Mouse (Mus musculus) adrenal gland, postnatal 0 days (tissue): Measurements from ENCODE around the gene Blcap. TPM values are rescaled to one million over a fixed set of nuclear protein-coding genes. Genes with fewer than 3 reads are reported as not detected.

Experiments used
- microRNA-seq: library from miRNA; unstranded; fragments of <30 nt; microRNA quantifications from one replicate; pipeline ENCODE4, GENCODE M21; 2016; ENCODE audit warnings: borderline replicate concordance; ENCODE audit not compliant: insufficient number of aligned reads
- polyA plus RNA-seq: library from polyadenylated mRNA; unstranded; fragments of >200 nt; fragmentation: Nextera tagmentation; extraction: Ambion mirVana; gene quantifications from 2 replicates; pipeline ENCODE4 v1.2.1, GENCODE M21; 2015

Gene Blcap
- 35.3 and 38.3 TPM in 2 replicates for polyA plus RNA-seq

GRCm38 (mm10) chr2:157571224-157571832 is at the start of gene Blcap:
Blcap (minus strand) TSS chr2:157571274.

DNA sequence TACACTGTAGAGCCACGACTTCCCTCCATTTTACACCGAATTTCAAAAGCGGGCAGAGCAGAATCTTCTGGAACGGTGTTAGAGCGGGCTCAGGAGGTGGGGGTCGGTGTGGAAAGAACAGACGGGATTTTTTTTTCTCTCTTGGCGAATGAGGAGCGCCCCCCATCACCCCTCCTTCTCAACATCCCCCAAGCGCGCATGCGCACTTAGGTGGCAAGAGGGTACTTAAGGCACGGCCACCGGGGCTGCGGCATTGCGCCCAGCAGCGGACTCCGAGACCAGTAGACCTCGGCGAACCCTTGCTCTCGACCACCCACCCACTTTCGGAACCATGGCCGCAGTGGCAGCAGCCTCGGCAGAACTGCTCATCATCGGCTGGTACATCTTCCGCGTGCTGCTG is 11.2 kb downstream of the Blcap start, which contains the start of gene Nnat:
Nnat (plus strand) TSS at position 221 of the 400 bp plus-strand sequence.

Small RNA genes lying within 50 kb of the gene (microRNA-seq; reads per million reads assigned to microRNA genes)
- not detected for gene Gm23134

Other genes starting within 250 kb of the Blcap start
- gene Ghrh, start 223.8 kb downstream of the Blcap start, polyA plus RNA-seq = 0.38 and 0.48 TPM in 2 replicates
- gene Manbal, start 203.7 kb downstream of the Blcap start, polyA plus RNA-seq = 71.5 and 76.1 TPM in 2 replicates
- 10.2 and 11.0 TPM in 2 replicates for gene Src, start 152.8 kb downstream of the Blcap start, polyA plus RNA-seq
- gene Nnat, start 11.2 kb downstream of the Blcap start, polyA plus RNA-seq = 607 and 812 TPM in 2 replicates
- 30.9 and 33.5 TPM in 2 replicates for gene Ctnnbl1, start 166.1 kb upstream of the Blcap start, polyA plus RNA-seq